Mouse (Mus musculus): Measurements from ENCODE around the gene Zfp946. TPM values are rescaled to one million over a fixed set of nuclear protein-coding genes. Genes with fewer than 3 reads are reported as not detected.

Gene Zfp946
- polyA plus RNA-seq (2015; fragmentation: Nextera tagmentation; extraction: Ambion mirVana), result 6.5 and 7.6 TPM in 2 replicates

- H3K36me3 ChIP-seq, result no peaks in the 10 kb centered on the region
- under 1% methylated on average over 27 of the region's 29 CpGs for WGBS
- H3K4me1 ChIP-seq (replicated peaks), result no peaks in the 10 kb centered on the region; the same call in 1 of the 2 replicates
- no peaks in the 10 kb centered on the region for H3K9me3 ChIP-seq (replicated peaks)
- H3K9ac ChIP-seq, result peak within 1 kb of the TSS; percentile 64
- ATAC-seq (replicated peaks; ENCODE audit: insufficient number of reproducible peaks, insufficient read depth, low FRiP score, low read depth), result peak; percentile 91
- H3K27me3 ChIP-seq, result no peaks in the 10 kb centered on the region
- H3K4me3 ChIP-seq, result peak within 1 kb of the TSS; percentile 61
- peak within 1 kb of the TSS; percentile 80 for H3K4me2 ChIP-seq
- H3K27ac ChIP-seq, result peak within 1 kb of the TSS; percentile 86
Measured at GRCm38 (mm10) chr17:22423952-22424617, at the start of gene Zfp946. Gene Zfp946, plus strand, starts transcription at chr17:22424222.

GRCm38 (mm10) chr17:22410756-22411155 is 13.3 kb upstream of the Zfp946 start:
- Histone ChIP-seq H3K4me2 (no peak overlapping the region), H3K9me3 (replicated peaks) (no peaks in the 10 kb centered on the region), H3K4me1 (replicated peaks) (no peaks in the 10 kb centered on the region), H3K4me3 (no peak overlapping the region), H3K9ac (no peak overlapping the region), H3K27me3 (no peaks in the 10 kb centered on the region), H3K27ac (no peak overlapping the region), H3K36me3 (no peaks in the 10 kb centered on the region)
- no peak for ATAC-seq (replicated peaks; ENCODE audit: insufficient number of reproducible peaks, insufficient read depth, low FRiP score, low read depth)
- 59% methylated on average over 2 of the region's 2 CpGs for WGBS

- H3K4me2 ChIP-seq, result no peak overlapping the region
- no peaks in the 10 kb centered on the region for H3K9me3 ChIP-seq (replicated peaks)
- no peak overlapping the region for H3K4me3 ChIP-seq
- no peak for ATAC-seq (replicated peaks; ENCODE audit: insufficient number of reproducible peaks, insufficient read depth, low FRiP score, low read depth)
- no peaks in the 10 kb centered on the region for H3K36me3 ChIP-seq
- WGBS, result 4% methylated on average over 3 of the region's 3 CpGs
- H3K27me3 ChIP-seq, result no peaks in the 10 kb centered on the region
- no peak overlapping the region for H3K9ac ChIP-seq
- H3K27ac ChIP-seq, result no peak overlapping the region
- no peaks in the 10 kb centered on the region for H3K4me1 ChIP-seq (replicated peaks)
Measured at GRCm38 (mm10) chr17:22417510-22417909, 6.5 kb upstream of the Zfp946 start.

- no peaks in the 10 kb centered on the region for H3K36me3 ChIP-seq
- H3K9me3 ChIP-seq (replicated peaks), result no peaks in the 10 kb centered on the region
- H3K27ac ChIP-seq, result peak overlapping the region; percentile 86
- peak overlapping the region; percentile 64 for H3K9ac ChIP-seq
- no peaks in the 10 kb centered on the region; the same call in 1 of the 2 replicates for H3K4me1 ChIP-seq (replicated peaks)
- peak overlapping the region; percentile 61 for H3K4me3 ChIP-seq
- no peak for ATAC-seq (replicated peaks; ENCODE audit: insufficient number of reproducible peaks, insufficient read depth, low FRiP score, low read depth)
- peak overlapping the region; percentile 80 for H3K4me2 ChIP-seq
- WGBS, result 4% methylated on average over 11 of the region's 12 CpGs
- H3K27me3 ChIP-seq, result no peaks in the 10 kb centered on the region
Measured at GRCm38 (mm10) chr17:22424636-22425354, 773 bp downstream of the Zfp946 start.

- Histone ChIP-seq H3K4me3 (no peak overlapping the region), H3K4me2 (no peak overlapping the region), H3K36me3 (peaks cover 9% of the 10 kb centered on the region), H3K9me3 (replicated peaks) (no peaks in the 10 kb centered on the region), H3K4me1 (replicated peaks) (no peaks in the 10 kb centered on the region), H3K27ac (no peak overlapping the region), H3K27me3 (no peaks in the 10 kb centered on the region), H3K9ac (no peak overlapping the region)
- 95% methylated on average over 3 of the region's 3 CpGs for WGBS
- ATAC-seq (replicated peaks; ENCODE audit: insufficient number of reproducible peaks, insufficient read depth, low FRiP score, low read depth), result no peak
Measured at GRCm38 (mm10) chr17:22447684-22448083, 23.7 kb downstream of the Zfp946 start.

GRCm38 (mm10) chr17:22497120-22497519 is 73.1 kb downstream of the Zfp946 start:
- no peaks in the 10 kb centered on the region for H3K36me3 ChIP-seq
- no peak overlapping the region for H3K27ac ChIP-seq
- H3K9ac ChIP-seq, result no peak overlapping the region
- no peak overlapping the region for H3K4me3 ChIP-seq
- 69% methylated on average over 4 of the region's 4 CpGs for WGBS
- no peak for ATAC-seq (replicated peaks; ENCODE audit: insufficient number of reproducible peaks, insufficient read depth, low FRiP score, low read depth)
- no peaks in the 10 kb centered on the region for H3K4me1 ChIP-seq (replicated peaks)
- no peaks in the 10 kb centered on the region for H3K27me3 ChIP-seq
- no peak overlapping the region for H3K4me2 ChIP-seq
- no peaks in the 10 kb centered on the region for H3K9me3 ChIP-seq (replicated peaks)

Other genes with a start within 250 kb of the Zfp946 start
- gene Zfp994, start 198.6 kb upstream of the Zfp946 start, polyA plus RNA-seq (2015; fragmentation: Nextera tagmentation; extraction: Ambion mirVana), result 1.8 and 2.0 TPM in 2 replicates
- gene CT030661.1, start 109.4 kb upstream of the Zfp946 start, polyA plus RNA-seq (2015; fragmentation: Nextera tagmentation; extraction: Ambion mirVana), result 7.0 and 7.1 TPM in 2 replicates
- 8.0 and 8.3 TPM in 2 replicates for gene Zfp944, start 62.8 kb upstream of the Zfp946 start, polyA plus RNA-seq (2015; fragmentation: Nextera tagmentation; extraction: Ambion mirVana)
- gene Zfp758, start 62.8 kb upstream of the Zfp946 start, polyA plus RNA-seq (2015; fragmentation: Nextera tagmentation; extraction: Ambion mirVana), result 5.5 and 5.7 TPM in 2 replicates
- gene Vmn2r111, start 149.3 kb downstream of the Zfp946 start, polyA plus RNA-seq (2015; fragmentation: Nextera tagmentation; extraction: Ambion mirVana), result not detected in 2 replicates
- not detected in 2 replicates for gene Vmn2r112, start 176.7 kb downstream of the Zfp946 start, polyA plus RNA-seq (2015; fragmentation: Nextera tagmentation; extraction: Ambion mirVana)

Measured in heart, embryonic 15.5 days (tissue).